Comparison of ENCODE assay signal across 8 mouse cellular contexts in the genomic region with DNA sequence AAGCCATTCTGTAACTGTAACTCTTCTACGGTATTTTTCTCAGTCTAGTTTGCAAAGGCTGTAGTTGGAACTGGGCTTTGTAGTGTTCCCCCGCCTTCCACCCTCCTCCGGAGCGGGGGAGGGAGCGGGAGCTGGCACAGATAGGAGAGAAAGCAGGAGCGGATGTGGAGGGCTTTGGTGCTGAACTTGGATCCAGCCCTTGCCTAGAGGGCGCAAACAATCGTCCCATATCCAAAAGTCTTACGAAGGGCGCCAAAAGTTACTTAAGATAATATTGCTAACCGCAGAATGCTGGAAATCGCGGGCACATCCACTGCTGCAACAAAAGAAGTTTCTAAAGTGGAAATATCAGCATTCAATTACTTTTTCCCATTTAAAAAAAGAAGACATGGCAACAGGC. TPM values are rescaled to one million over a fixed set of nuclear protein-coding genes. Genes with fewer than 3 reads are reported as not detected.
DNase-seq lines count a peak whose midpoint lies in the region; ATAC-seq and TF ChIP-seq lines count a peak whose summit lies in the region.

No protein-coding gene starts in this region.

- peak overlapping the region; percentile 83 for H3K9ac ChIP-seq in MEL (ENCODE audit: control insufficient read depth, low read depth, low read length, poor library complexity, severe bottlenecking)
- peak overlapping the region; percentile 49 for H3K9ac ChIP-seq in forebrain, embryonic 11.5 days (ENCODE audit: low read length)

- H3K27me3 ChIP-seq in MEL (ENCODE audit: control insufficient read depth in 1 of 2, insufficient read depth in 2 of 2, low read length in 2 of 2), result no peaks in the 10 kb centered on the region
- peaks cover 4% of the 10 kb centered on the region; the same call in 1 of the 2 replicates for H3K27me3 ChIP-seq in forebrain, embryonic 11.5 days (ENCODE audit: control insufficient read depth, insufficient read depth, low read length)

- H3K36me3 ChIP-seq in MEL (ENCODE audit: control insufficient read depth in 1 of 2, insufficient read depth in 2 of 2, low read length in 2 of 2), result peaks cover 0 to 4% of the 10 kb centered on the region in 2 experiments; a peak in 2 of 4 replicates
- no peaks in the 10 kb centered on the region for H3K36me3 ChIP-seq in forebrain, embryonic 11.5 days (ENCODE audit: control insufficient read depth, insufficient read depth, low read length)

- no peak for ATAC-seq in forebrain, embryonic 11.5 days (replicated peaks; ENCODE audit: low FRiP score)

- H3K27ac ChIP-seq in MEL (ENCODE audit: control insufficient read depth, low read depth, low read length), result peak overlapping the region; percentile 88
- peak overlapping the region; percentile 73 for H3K27ac ChIP-seq in forebrain, embryonic 11.5 days (ENCODE audit: low read depth, low read length)

- intact Hi-C loops in heart, postnatal 14 days (cut with DNase I), result loop anchor here (5.0 kb wide), 4 partner anchors 42 to 547 kb away; no protein-coding TSS in a partner anchor

- TF ChIP-seq EP300 in MEL (IDR thresholded peaks at IDR 0.05; ENCODE audit: low read depth in 1 of 2, low read length in 2 of 2), result no peak; a peak in 2 of 4 replicates

- peak; percentile 90 for DNase-seq in MEL (ENCODE audit: low read depth, low spot score)
- DNase-seq in adrenal gland, postnatal 14 days, result peak; percentile 90
- peak; percentile 86 for DNase-seq in forebrain, embryonic 11.5 days (ENCODE audit: low spot score)
- peak; percentile 79 to 81 for DNase-seq in heart, postnatal 14 days
- DNase-seq in kidney, postnatal 4 days, result peak; percentile 77 to 87
- peak; percentile 81 for DNase-seq in lung, postnatal 25 days (ENCODE audit: low spot score)
- peak; percentile 74 to 77 for DNase-seq in right cerebral cortex, postnatal 10 days (ENCODE audit: low spot score in 2 of 2)
- DNase-seq in natural killer cell, adult 2 months (ENCODE audit: low spot score in 2 of 2), result no peak

- H3K79me2 ChIP-seq in MEL (ENCODE audit: control insufficient read depth, insufficient read depth, low read length, poor library complexity), result peaks cover 36% of the 10 kb centered on the region

- peak overlapping the region; percentile 48 for H3K4me2 ChIP-seq in forebrain, embryonic 11.5 days (ENCODE audit: low read depth, low read length, severe bottlenecking)

- H3K9me3 ChIP-seq in MEL (replicated peaks; ENCODE audit: insufficient read depth, low read length), result no peaks in the 10 kb centered on the region
- H3K9me3 ChIP-seq in forebrain, embryonic 11.5 days (ENCODE audit: control insufficient read depth, low read length), result no peaks in the 10 kb centered on the region

- peaks cover 0 to 5% of the 10 kb centered on the region in 2 experiments; a peak in 3 of 4 replicates for H3K4me1 ChIP-seq in MEL (ENCODE audit: control insufficient read depth in 1 of 2, insufficient read depth in 2 of 2, low read length in 2 of 2)
- peaks cover 10% of the 10 kb centered on the region for H3K4me1 ChIP-seq in forebrain, embryonic 11.5 days (replicated peaks; ENCODE audit: control insufficient read depth, insufficient read depth, low read length)

- H3K4me3 ChIP-seq in MEL (ENCODE audit: control insufficient read depth in 1 of 2, insufficient read depth in 1 of 2, low read depth in 2 of 2, low read length in 2 of 2), result peak overlapping the region; percentile 51 to 73
- peak overlapping the region; percentile 90 for H3K4me3 ChIP-seq in forebrain, embryonic 11.5 days (ENCODE audit: low read depth, low read length)

- no peak for TF ChIP-seq RAD21 in MEL (IDR thresholded peaks at IDR 0.05; ENCODE audit: low read depth, low read length)

- TF ChIP-seq CTCF in MEL (IDR thresholded peaks at IDR 0.05 in 2 of 3, conservative IDR thresholded peaks at IDR 0.05 in 1 of 3; ENCODE audit: control insufficient read depth in 1 of 3, insufficient read depth in 1 of 3, low read depth in 2 of 3, low read length in 3 of 3, poor library complexity in 1 of 3, severe bottlenecking in 1 of 3), result peak in 2 of 3 experiments; percentile 27 to 33; a peak in 3 of 6 replicates

- TF ChIP-seq POLR2A in MEL (IDR thresholded peaks at IDR 0.05; ENCODE audit: control insufficient read depth in 1 of 2, insufficient read depth in 1 of 2, low read depth in 1 of 2, low read length in 2 of 2, poor library complexity in 1 of 2), result no peak; a peak in 1 of 4 replicates

- WGBS in forebrain, embryonic 11.5 days, result 0% methylated on average over 13 of the region's 13 CpGs

TF ChIP-seq in MEL, 35 proteins besides CTCF, POLR2A, EP300 and RAD21:
- TF ChIP-seq POLR2AphosphoS5 (IDR thresholded peaks at IDR 0.05; ENCODE audit: borderline replicate concordance, low read depth, low read length), result no peak
- no peak for TF ChIP-seq ZNF384 (IDR thresholded peaks at IDR 0.05; ENCODE audit: low read depth, low read length)
- TF ChIP-seq SIN3A (IDR thresholded peaks at IDR 0.05; ENCODE audit: low read length), result peak; percentile 73
- TF ChIP-seq SMC3 (IDR thresholded peaks at IDR 0.05; ENCODE audit: low read depth, low read length), result no peak
- TF ChIP-seq ETS1 (IDR thresholded peaks at IDR 0.05; ENCODE audit: low read depth, low read length), result peak; percentile 66
- TF ChIP-seq UBTF (IDR thresholded peaks at IDR 0.05; ENCODE audit: borderline replicate concordance, insufficient read depth, low read depth, low read length), result peak; percentile 86; the same call in 1 of the 2 replicates
- TF ChIP-seq TBP (IDR thresholded peaks at IDR 0.05; ENCODE audit: low read depth, low read length), result peak; percentile 82
- 0 out of 2 replicates have a peak, but pooled peaks have one; percentile 4 for TF ChIP-seq MAZ (IDR thresholded peaks at IDR 0.05; ENCODE audit: low read depth, low read length)
- peak; percentile 87; the same call in 1 of the 2 replicates for TF ChIP-seq E2F4 (IDR thresholded peaks at IDR 0.05; ENCODE audit: borderline replicate concordance, low read depth, low read length)
TF ChIP-seq in MEL: peak in this region for 6.

RNA-seq across cellular contexts. Expression of a gene that starts 2.5 kb away (rescaled TPM):
- 10.2 and 16.4 TPM in 2 replicates for total RNA-seq in MEL (2012; rRNA removed)
- 10 to 100 TPM; 13.4 to 20.5 TPM for polyA plus RNA-seq in MEL (2012; ENCODE audit: insufficient read depth in 1 of 2, insufficient read length in 2 of 2, low read depth in 1 of 2, low replicate concordance in 2 of 2, missing spikeins in 1 of 2)
- 201 and 226 TPM in 2 replicates for total RNA-seq in adrenal gland, postnatal 14 days (2021)
- polyA plus RNA-seq in forebrain, embryonic 11.5 days (2014; fragmentation: Nextera tagmentation; extraction: Ambion mirVana), result 39.5 and 45.4 TPM in 2 replicates
- 100 to 1,000 TPM; 159 to 170 TPM for total RNA-seq in heart, postnatal 14 days (2021)

RNA-seq across cellular contexts. Expression of a gene that starts 2.8 kb away (rescaled TPM):
- not detected in 2 replicates for total RNA-seq in MEL (2012; rRNA removed)
- not detected for polyA plus RNA-seq in MEL (2012; ENCODE audit: insufficient read depth in 1 of 2, insufficient read length in 2 of 2, low read depth in 1 of 2, low replicate concordance in 2 of 2, missing spikeins in 1 of 2)
- total RNA-seq in adrenal gland, postnatal 14 days (2021), result not detected in 2 replicates
- polyA plus RNA-seq in forebrain, embryonic 11.5 days (2014; fragmentation: Nextera tagmentation; extraction: Ambion mirVana), result 45.7 and 46.4 TPM in 2 replicates
- total RNA-seq in heart, postnatal 14 days (2021), result not detected

Comparison
In these comparisons a context has a peak if more than half of its experiments do, and no peak if none do; other contexts are left out.
1. DNase-seq: peak in MEL (single experiment), adrenal gland, postnatal 14 days (single experiment), forebrain, embryonic 11.5 days (single experiment), heart, postnatal 14 days (2 of 2), kidney, postnatal 4 days (2 of 2), lung, postnatal 25 days (single experiment) and right cerebral cortex, postnatal 10 days (2 of 2); none in natural killer cell, adult 2 months (0 of 2).